Mouse (Mus musculus) liver, embryonic 14 days (tissue): ENCODE measurements around the gene Gm20695. TPM values are rescaled to one million over a fixed set of nuclear protein-coding genes. Genes with fewer than 3 reads are reported as not detected.

Source experiments
- polyA plus RNA-seq: library from polyadenylated mRNA; depleted of rRNA; stranded (reverse); fragments of >200 nt; gene quantifications from 2 replicates; pipeline ENCODE4 v1.2.3, GENCODE M21; 2012; rRNA removed

Gm20695 gene
- polyA plus RNA-seq: 0.09 and 0.13 TPM in 2 replicates

DNA sequence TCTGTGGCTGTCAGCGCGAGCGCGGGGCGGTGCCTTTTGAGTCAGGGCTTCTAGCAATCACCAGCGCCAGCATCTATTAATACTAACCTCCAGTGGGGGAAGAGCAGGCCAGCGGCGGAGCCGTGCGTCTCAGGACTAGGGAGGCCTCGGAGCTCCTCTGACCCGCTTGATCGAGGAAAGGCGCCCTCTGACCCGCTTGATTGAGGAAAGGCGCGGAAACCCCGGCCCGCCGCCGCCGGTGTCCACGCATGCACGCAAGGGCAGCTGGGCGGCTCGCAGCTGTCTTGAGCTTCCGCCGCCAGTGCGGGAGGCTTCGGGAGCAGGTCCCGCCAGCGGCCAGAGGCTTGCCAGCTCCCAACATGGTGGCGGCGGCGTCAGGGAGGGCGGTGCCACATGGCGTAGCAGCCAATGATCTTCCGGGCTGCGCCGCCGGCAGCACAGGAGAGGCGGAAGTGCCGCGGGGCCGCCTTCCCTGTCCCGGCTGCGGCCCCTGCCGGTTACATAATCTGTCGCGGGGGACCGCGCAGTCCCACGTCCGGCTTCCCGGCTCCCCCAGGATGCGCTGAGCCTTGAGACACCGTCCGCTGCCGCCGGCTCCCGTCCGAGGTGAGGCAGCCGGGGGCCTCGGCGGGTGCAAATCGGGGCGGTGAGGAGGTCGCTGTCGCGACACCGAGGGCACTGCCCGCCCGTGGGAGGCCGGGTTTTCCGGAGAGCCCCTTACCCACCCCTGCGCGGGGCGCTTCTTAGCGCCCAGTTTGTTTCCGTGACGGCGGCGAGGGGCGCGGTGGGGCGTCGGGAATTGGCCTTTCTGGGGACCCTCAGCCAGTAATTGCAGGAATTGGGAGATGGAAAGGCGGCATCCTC, at the start of gene Gm20695, which contains the start of gene Zfp597:
TSS of gene Gm20695 (plus strand) at position 448 of the 864 bp plus-strand sequence.
TSS of gene Zfp597 (minus strand) at position 361 of the 864 bp plus-strand sequence.

GRCm38 (mm10) chr16:3846711-3847518, 37.5 kb upstream of the Gm20695 start, which contains the start of gene Zfp174:
Gene Zfp174, plus strand, starts transcription at chr16:3847268.

GRCm38 (mm10) chr16:3872216-3873047, 12.0 kb upstream of the Gm20695 start, which contains the start of gene Naa60:
Gene Naa60, plus strand, starts transcription at chr16:3872375.

GRCm38 (mm10) chr16:3908537-3909111, 24.2 kb downstream of the Gm20695 start, which contains the start of the genes 1700037C18Rik and Cluap1:
Gene 1700037C18Rik, minus strand, starts transcription at chr16:3908689.
Gene Cluap1, plus strand, starts transcription at chr16:3908801.

Other genes starting within 250 kb of the Gm20695 start
- gene Mefv, start 166.6 kb upstream of the Gm20695 start, polyA plus RNA-seq: 0.24 and 0.29 TPM in 2 replicates
- 4.3 and 5.1 TPM in 2 replicates for gene Zfp263, start 140.6 kb upstream of the Gm20695 start, polyA plus RNA-seq
- not detected in 2 replicates for gene Olfr15, start 53.8 kb upstream of the Gm20695 start, polyA plus RNA-seq
- 0.28 and 0.32 TPM in 2 replicates for gene Zfp174, start 37.4 kb upstream of the Gm20695 start, polyA plus RNA-seq
- gene Naa60, start 12.3 kb upstream of the Gm20695 start, polyA plus RNA-seq: 12.9 and 17.1 TPM in 2 replicates
- gene Zfp597, start 87 bp upstream of the Gm20695 start, polyA plus RNA-seq: 2.5 and 2.6 TPM in 2 replicates
- 1.2 and 1.3 TPM in 2 replicates for gene 1700037C18Rik, start 24.0 kb downstream of the Gm20695 start, polyA plus RNA-seq
- gene Cluap1, start 24.2 kb downstream of the Gm20695 start, polyA plus RNA-seq: 6.1 and 6.2 TPM in 2 replicates
- 0.28 and 0.35 TPM in 2 replicates for gene Nlrc3, start 92.0 kb downstream of the Gm20695 start, polyA plus RNA-seq
- gene Slx4, start 119.1 kb downstream of the Gm20695 start, polyA plus RNA-seq: 13.4 and 16.8 TPM in 2 replicates
- 0.02 and 0.03 TPM in 2 replicates for gene Dnase1, start 152.3 kb downstream of the Gm20695 start, polyA plus RNA-seq
- 62.5 and 67.7 TPM in 2 replicates for gene Trap1, start 193.2 kb downstream of the Gm20695 start, polyA plus RNA-seq